ENCODE assay signal across 9 mouse cellular contexts in the genomic region with DNA sequence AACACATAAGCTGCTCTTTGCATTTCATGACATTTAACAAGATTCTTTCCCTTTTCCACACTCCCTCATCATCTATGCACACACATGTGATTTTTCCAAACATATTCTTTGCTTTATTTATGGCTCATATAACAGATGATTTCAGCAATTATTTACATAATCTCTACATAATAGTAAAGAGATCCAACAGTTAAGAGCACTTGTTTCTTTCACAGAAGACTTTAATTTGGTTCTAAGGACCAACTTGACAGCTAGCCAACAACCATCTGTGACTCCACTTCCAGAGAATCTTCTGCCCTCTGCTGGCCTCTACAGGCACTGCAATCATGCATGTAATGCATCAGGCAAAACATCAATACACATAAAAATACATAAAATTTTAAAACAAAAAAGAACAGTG. TPM values are rescaled to one million over a fixed set of nuclear protein-coding genes. Genes with fewer than 3 reads are reported as not detected.
DNase-seq lines count a peak whose midpoint lies in the region; ATAC-seq lines count a peak whose summit lies in the region.
"Had no signal": no experiment of that assay in that cellular context is flagged by ENCODE, and none has a peak within 500 bp of the region (broad histone marks: within the 10 kb centered on the region; RNA-seq: fewer than 3 reads in every experiment).

No protein-coding gene starts in this region.

- no peak overlapping the region for H3K27ac ChIP-seq in embryonic facial prominence, embryonic 10.5 days (replicated peaks)
- H3K27ac ChIP-seq: heart, embryonic 15.5 days had no signal

- H3K4me1 ChIP-seq in embryonic facial prominence, embryonic 10.5 days = no peaks in the 10 kb centered on the region
- H3K4me1 ChIP-seq: heart, embryonic 15.5 days had no signal

- H3K4me3 ChIP-seq in embryonic facial prominence, embryonic 10.5 days = no peak overlapping the region
- H3K4me3 ChIP-seq: heart, embryonic 15.5 days had no signal

- no peaks in the 10 kb centered on the region for H3K36me3 ChIP-seq in embryonic facial prominence, embryonic 10.5 days (replicated peaks)
- H3K36me3 ChIP-seq: heart, embryonic 15.5 days had no signal

- no peaks in the 10 kb centered on the region for H3K9me3 ChIP-seq in embryonic facial prominence, embryonic 10.5 days
- H3K9me3 ChIP-seq: heart, embryonic 15.5 days had no signal

- H3K27me3 ChIP-seq in embryonic facial prominence, embryonic 10.5 days (replicated peaks; ENCODE audit: low read depth, poor library complexity, severe bottlenecking) = no peaks in the 10 kb centered on the region
- H3K27me3 ChIP-seq: heart, embryonic 15.5 days had no signal

- no peak for ATAC-seq in CD4-positive, CD25-positive, alpha-beta regulatory T cell, adult 4 months

- DNase-seq in gastrocnemius, postnatal 10 days = peak; percentile 78
- no peak for DNase-seq in gastrocnemius, postnatal 25 days
- DNase-seq in thymus, postnatal 4 days = peak; percentile 48
- DNase-seq in thymus, postnatal 14 days = no peak
- peak; percentile 39 for DNase-seq in embryonic facial prominence, embryonic 10.5 days (ENCODE audit: low spot score)
- DNase-seq in layer of hippocampus, adult 11-12 months (ENCODE audit: low spot score) = peak; percentile 91
- peak; percentile 47 for DNase-seq in mesoderm, embryonic 11.5 days (ENCODE audit: low read depth, low spot score)

RNA-seq across cellular contexts. Expression of a gene that starts 28.6 kb away (rescaled TPM):
- under 1 TPM; 0.12 to 0.43 TPM for total RNA-seq in gastrocnemius, postnatal 10 days (2021)
- not detected for total RNA-seq in gastrocnemius, postnatal 25 days (2021)
- polyA plus RNA-seq in embryonic facial prominence, embryonic 10.5 days (2016; fragmentation: Nextera tagmentation; extraction: Ambion mirVana) = 0.31 and 0.46 TPM in 2 replicates
- polyA plus RNA-seq in CD4-positive, CD25-positive, alpha-beta regulatory T cell, adult 4 months (2017; shearing (Covaris generic)) = not detected
- polyA plus RNA-seq: heart, embryonic 15.5 days had no signal

Comparison
In these comparisons a context has a peak if more than half of its experiments do, and no peak if none do; other contexts are left out.
1. DNase-seq: peak in gastrocnemius, postnatal 10 days (single experiment), thymus, postnatal 4 days (single experiment), embryonic facial prominence, embryonic 10.5 days (single experiment), layer of hippocampus, adult 11-12 months (single experiment) and mesoderm, embryonic 11.5 days (single experiment); none in gastrocnemius, postnatal 25 days (single experiment) and thymus, postnatal 14 days (single experiment).